Mouse (Mus musculus): ENCODE measurements at regions not wholly inside any gene's neighbourhood (a gene's known extent, or its start where the extent isn't known, plus 50 kb on each side); places are given as distances from the start of the nearest gene placed in this dataset.

DNA sequence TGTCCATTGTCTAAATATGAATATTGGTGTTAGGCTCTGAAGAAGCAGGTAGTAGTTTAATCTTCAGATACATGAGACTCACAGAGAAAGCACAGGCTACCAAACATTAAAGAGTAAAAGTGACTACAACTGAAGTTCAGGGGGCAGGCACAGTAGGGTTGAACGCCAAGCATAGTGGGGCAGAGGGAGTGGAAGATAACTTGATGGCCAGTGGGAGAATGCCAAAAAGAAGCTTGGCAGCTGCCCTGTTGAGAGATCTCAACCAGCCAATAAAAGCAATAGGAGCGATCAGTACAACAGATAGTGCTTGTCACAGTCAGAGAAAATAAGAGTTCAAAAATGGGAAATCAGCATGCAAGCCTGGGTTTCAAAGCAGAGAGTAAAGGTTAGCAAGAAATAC is 125.4 kb upstream of the Cblb start:
- intact Hi-C loops (cut with DNase I) = no loop called here
- DNase-seq = peak; percentile 24

GRCm38 (mm10) chr16:51906686-51907085 is 124.3 kb upstream of the Cblb start:
- no peak for DNase-seq
- intact Hi-C loops (cut with DNase I) = no loop called here

- DNase-seq = peak; percentile 66
- intact Hi-C loops (cut with DNase I) = no loop called here
Observed at GRCm38 (mm10) chr16:51910046-51910445, 121.0 kb upstream of the Cblb start.

GRCm38 (mm10) chr16:51911109-51911765 is 119.8 kb upstream of the Cblb start:
- intact Hi-C loops (cut with DNase I) = no loop called here

GRCm38 (mm10) chr16:51915034-51915928 is 115.7 kb upstream of the Cblb start:
- peak; percentile 56 for DNase-seq
- intact Hi-C loops (cut with DNase I) = no loop called here

More at GRCm38 (mm10) chr16:51911109-51911765, 119.8 kb upstream of the Cblb start:
- no peak for DNase-seq

- intact Hi-C loops (cut with DNase I) = no loop called here
- DNase-seq = no peak
Observed at GRCm38 (mm10) chr16:51915929-51916308, 115.1 kb upstream of the Cblb start.

DNA sequence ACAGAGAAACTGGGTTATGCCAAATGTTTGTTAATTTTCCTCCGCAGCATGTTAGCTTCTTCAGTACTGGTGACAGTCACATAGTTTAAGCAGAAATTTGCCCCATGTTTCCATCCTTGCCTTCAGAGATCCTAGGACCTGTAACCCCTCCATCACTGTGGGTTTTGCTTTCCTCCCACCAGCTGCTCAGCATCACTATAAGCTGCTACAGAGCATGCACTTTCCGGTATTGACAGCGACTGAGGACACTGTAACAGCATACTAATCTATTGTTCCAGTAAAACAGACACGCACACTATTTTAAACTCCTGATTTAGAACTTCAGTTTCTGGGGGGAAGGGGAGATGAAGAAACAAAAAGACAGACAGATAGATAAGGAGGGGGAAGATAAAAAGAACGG is 114.7 kb upstream of the Cblb start:
- intact Hi-C loops (cut with DNase I) = no loop called here
- no peak for DNase-seq

DNA sequence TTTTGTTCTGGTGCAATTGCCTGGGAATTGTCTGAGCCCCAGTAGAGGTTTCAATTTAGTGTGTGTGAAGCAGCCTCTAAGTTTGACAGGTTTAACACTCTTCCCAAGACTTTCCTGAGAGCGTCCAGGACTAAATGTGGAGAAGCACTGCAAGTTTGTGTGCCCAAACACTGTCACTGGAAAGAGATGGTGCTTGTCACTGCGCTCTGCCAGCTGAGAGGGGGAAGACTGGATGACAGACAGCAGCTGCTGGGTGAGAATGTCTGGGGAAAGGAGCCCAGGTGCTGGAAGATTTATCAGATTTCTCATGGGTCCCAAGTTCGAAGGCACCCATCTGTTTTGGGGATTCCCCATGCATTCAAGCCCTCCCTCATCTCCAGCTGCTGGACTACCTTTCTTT is 114.2 kb upstream of the Cblb start:
- intact Hi-C loops (cut with DNase I) = no loop called here
- DNase-seq = peak; percentile 24

GRCm38 (mm10) chr16:51917540-51917939 is 113.5 kb upstream of the Cblb start:
- intact Hi-C loops (cut with DNase I) = no loop called here
- no peak for DNase-seq

DNA sequence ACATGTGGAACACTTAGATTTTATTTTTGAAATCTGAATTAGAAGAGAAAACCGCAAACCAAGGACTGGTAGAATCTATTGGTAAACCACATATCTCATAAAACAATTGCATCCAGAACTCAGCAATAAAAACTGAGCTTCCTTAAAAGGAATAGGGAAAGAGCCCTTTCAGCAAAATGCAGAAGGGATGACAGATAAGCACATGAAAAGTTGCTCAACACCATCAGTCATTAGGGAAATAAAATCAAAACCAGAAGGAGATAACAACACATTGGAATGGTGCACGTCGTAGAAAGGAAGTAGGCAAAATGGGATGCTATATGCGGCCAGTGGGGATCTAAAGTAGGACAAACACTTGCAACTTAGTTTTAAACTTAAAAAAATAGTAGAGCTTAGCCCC is 110.0 kb upstream of the Cblb start:
- intact Hi-C loops (cut with DNase I) = no loop called here
- DNase-seq = no peak

GRCm38 (mm10) chr16:51922589-51922988 is 108.4 kb upstream of the Cblb start:
- intact Hi-C loops (cut with DNase I) = no loop called here
- no peak for DNase-seq

DNA sequence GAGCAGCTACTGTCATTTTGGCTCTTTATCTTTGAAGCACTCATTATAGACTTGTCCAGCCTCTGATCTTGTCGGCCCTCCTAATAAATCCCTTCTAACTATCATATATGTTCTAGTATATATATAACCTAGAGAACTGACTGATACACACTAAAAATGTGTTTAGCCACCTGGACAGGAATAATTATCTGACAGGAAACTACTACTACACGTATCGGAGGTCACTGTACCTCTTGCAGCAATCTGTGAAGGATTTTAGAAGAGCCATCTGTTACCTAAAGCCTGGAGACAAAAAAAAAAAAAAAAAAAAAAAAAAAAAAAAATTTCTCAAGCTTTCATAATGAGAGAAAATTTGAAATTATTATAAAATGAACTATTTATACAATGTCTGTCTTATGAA is 105.4 kb upstream of the Cblb start:
- no peak for DNase-seq
- intact Hi-C loops (cut with DNase I) = no loop called here

DNA sequence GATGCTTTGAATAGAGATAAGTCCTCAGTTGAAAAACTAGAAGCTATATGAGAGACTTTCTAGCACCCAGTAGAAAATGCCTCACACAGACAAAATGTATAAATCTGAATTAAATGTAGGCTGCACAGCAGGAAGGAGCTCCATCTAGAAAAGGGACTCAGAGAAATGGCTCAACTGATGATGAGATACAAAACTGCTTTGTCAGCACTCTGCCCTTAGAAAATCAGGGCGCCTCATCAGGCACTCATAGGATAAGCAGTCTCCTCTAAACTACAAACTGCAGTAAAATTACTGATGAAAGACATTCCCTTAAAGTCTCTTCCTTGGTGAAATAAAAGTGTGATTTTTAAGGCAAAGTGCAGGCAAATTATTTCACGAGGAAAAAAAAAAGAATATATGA is 97.9 kb upstream of the Cblb start:
- no peak for DNase-seq
- intact Hi-C loops (cut with DNase I) = no loop called here

DNA sequence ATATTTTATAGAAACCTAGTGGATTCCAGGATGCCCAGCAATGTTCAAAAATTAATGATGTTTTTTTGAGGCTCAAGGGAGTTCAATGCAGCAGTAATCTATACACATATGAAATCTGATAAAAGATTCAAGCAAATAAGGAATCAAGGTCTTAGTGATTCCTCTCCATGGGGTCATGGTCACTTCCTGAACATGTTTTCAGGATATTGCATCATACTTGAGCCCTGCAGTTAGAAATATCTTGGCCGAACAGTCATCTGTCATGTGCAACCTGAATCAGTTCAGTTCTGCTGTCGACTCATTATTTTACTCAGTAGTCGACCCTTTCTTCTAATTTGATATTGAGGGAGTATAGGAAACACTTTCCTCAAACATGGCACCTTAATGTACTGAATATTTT is 97.1 kb upstream of the Cblb start:
- no peak for DNase-seq
- intact Hi-C loops (cut with DNase I) = no loop called here

DNA sequence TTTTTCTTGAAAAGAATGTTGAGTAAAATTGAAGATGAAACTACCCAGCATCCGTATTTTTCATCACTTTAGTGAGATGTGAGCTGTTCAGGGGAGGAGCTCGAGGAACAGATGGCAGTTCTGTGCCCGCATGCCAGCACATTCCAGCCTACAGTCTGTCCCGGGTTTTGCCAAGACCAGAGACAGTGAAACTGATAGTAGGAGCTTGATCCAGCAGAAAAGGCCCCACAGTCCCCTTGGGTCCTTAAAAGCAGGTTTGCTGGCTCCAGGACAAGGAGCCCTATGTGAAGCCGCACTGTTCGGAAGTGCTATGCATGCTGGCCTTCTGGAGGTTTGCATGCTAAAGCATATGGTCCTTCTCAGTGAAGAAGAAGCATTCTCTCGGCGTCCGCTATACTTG is 93.7 kb upstream of the Cblb start:
- peak; percentile 85 for DNase-seq
- intact Hi-C loops (cut with DNase I) = no loop called here

GRCm38 (mm10) chr16:51939061-51939460 is 92.0 kb upstream of the Cblb start:
- intact Hi-C loops (cut with DNase I) = no loop called here
- DNase-seq = no peak

GRCm38 (mm10) chr16:51940574-51940973 is 90.5 kb upstream of the Cblb start:
- no peak for DNase-seq
- intact Hi-C loops (cut with DNase I) = no loop called here

- no peak for DNase-seq
- intact Hi-C loops (cut with DNase I) = no loop called here
Observed at GRCm38 (mm10) chr16:51942431-51943130, 88.4 kb upstream of the Cblb start.

DNA sequence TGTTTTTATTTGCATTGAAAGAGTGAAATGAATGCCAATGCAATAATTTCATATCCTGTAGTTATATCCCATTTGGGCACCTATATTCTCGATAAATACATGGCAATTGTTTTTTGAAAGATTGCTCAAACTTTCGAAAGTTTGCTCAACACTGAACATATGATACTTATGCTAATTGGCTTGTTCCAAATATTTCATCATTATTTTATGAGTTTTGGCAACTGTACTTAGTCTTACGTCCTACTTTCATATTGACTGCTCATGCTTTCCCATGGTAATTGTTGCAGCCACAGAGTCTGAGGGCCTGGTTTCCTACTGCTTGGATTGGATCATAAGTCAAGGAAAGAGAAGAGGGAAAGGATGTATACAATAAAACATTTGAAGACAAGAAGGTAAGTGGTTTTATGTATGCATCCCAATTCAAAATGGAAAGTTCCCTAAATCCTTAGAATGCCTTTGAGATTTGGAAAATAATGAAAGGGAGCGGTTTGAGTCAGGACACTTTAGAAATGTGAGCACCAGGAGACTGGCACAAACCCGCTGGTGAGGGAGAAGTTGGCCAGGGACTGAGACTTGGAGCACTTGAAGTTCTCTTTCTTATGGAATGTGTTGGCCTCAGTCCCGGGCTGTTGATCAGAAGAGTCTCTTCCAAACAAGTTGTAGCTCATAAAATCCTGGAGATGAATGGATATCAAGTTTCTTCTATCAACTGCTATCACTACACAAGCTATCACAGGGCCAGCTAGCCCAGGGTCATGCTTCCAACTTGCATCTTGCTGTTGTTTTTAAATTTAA is 63.8 kb upstream of the Cblb start:
- no peak for DNase-seq
- intact Hi-C loops (cut with DNase I) = no loop called here
